Mouse (Mus musculus) intestine, embryonic 14.5 days (tissue): ENCODE data around the gene Bpnt1. TPM values are rescaled to one million over a fixed set of nuclear protein-coding genes. Genes with fewer than 3 reads are reported as not detected.
"Not testable (repeated sequence)": the region's sequence is repeated elsewhere in the genome, so short reads cannot be mapped to it uniquely, and the experiment has no call there.

ENCODE experiments used
- ATAC-seq: fragments of 200-750 bp; cut with Nextera tagmentation; replicated peaks from 2 replicates; pipeline ENCODE4 v1.8.0; 2017; ENCODE audit warnings: low read depth, moderate number of reproducible peaks, moderate TSS enrichment, moderate library complexity; ENCODE audit not compliant: low FRiP score, low TSS enrichment
- DNase-seq: peaks from one replicate; pipeline ENCODE4 v3.0.0-alpha.2; 2018; ENCODE audit warnings: low spot score
- H3K27ac ChIP-seq: fragments of 300-500 bp; sonication (generic); 2 replicates; pipeline ENCODE4 v1.5.1; 2014; ENCODE audit warnings: low read depth, mild to moderate bottlenecking, control low read depth
- H3K27me3 ChIP-seq: fragments of 300-500 bp; sonication (generic); replicated peaks from 2 replicates; pipeline ENCODE4 v1.6.1; 2014; ENCODE audit warnings: low read length, control low read depth; ENCODE audit not compliant: control insufficient read depth, insufficient read depth
- H3K36me3 ChIP-seq: fragments of 300-500 bp; sonication (generic); 2 replicates; pipeline ENCODE4 v1.6.1; 2014; ENCODE audit warnings: low read length, control low read depth; ENCODE audit not compliant: control insufficient read depth, insufficient read depth
- H3K4me1 ChIP-seq: fragments of 300-500 bp; sonication (generic); replicated peaks from 2 replicates; pipeline ENCODE4 v1.6.1; 2014; ENCODE audit warnings: low read length, control low read depth, mixed read lengths; ENCODE audit not compliant: control insufficient read depth, insufficient read depth
- H3K4me2 ChIP-seq: fragments of 300-500 bp; sonication (generic); 2 replicates; pipeline ENCODE4 v1.6.1; 2014; ENCODE audit warnings: low read length
- H3K4me3 ChIP-seq: fragments of 300-500 bp; sonication (generic); 2 replicates; pipeline ENCODE4 v1.5.1; 2014; ENCODE audit warnings: low read depth, low read length, control low read depth, mixed read lengths
- H3K9ac ChIP-seq: fragments of 300-500 bp; sonication (generic); 2 replicates; pipeline ENCODE4 v1.6.1; 2014; ENCODE audit warnings: mild to moderate bottlenecking, low read length
- H3K9me3 ChIP-seq: fragments of 300-500 bp; sonication (generic); 2 replicates; pipeline ENCODE4 v1.6.1; 2016; ENCODE audit warnings: low read length, control low read depth; ENCODE audit not compliant: control insufficient read depth
- WGBS: fragments of 180-500 bp; shearing (Covaris S2); extraction: QIAGEN DNeasy Blood & Tissue Kit; methylation state at CpG from one replicate; pipeline ENCODE4 v1.1.7; 2014; 5-methylcytosine and 5-hydroxymethylcytosine counted together
- polyA plus RNA-seq: library from polyadenylated mRNA; unstranded; fragments of >200 nt; fragmentation: Nextera tagmentation; extraction: Ambion mirVana; gene quantifications from 2 replicates; pipeline ENCODE4 v1.2.1, GENCODE M21; 2014

Gene Bpnt1
- polyA plus RNA-seq, 1 experiment from 2014 or later = 52.3 TPM

- Histone ChIP-seq H3K9ac (no peak overlapping the region), H3K4me1 (no peaks in the 10 kb centered on the region), H3K9me3 (no peaks in the 10 kb centered on the region), H3K36me3 (peaks cover 79% of the 10 kb centered on the region), H3K4me3 (no peak overlapping the region), H3K4me2 (no peak overlapping the region), H3K27ac (no peak overlapping the region), H3K27me3 (no peaks in the 10 kb centered on the region)
- ATAC-seq (no peak), DNase-seq (no peak)
- 91% methylated on average over 16 of the region's 16 CpGs for WGBS
Measured at GRCm38 (mm10) chr1:185315846-185316568, 15.9 kb upstream of the Bpnt1 start.

GRCm38 (mm10) chr1:185327754-185328345, 4.1 kb upstream of the Bpnt1 start:
- H3K36me3 ChIP-seq = peaks cover 45% of the 10 kb centered on the region
- not testable (repeated sequence) for ATAC-seq, H3K9me3 ChIP-seq, H3K27me3 ChIP-seq, H3K27ac ChIP-seq, DNase-seq
- peak overlapping the region; percentile 77 for H3K4me2 ChIP-seq
- H3K4me3 ChIP-seq = peak overlapping the region; percentile 98
- WGBS = 62% methylated on average over 3 of the region's 3 CpGs
- peaks cover 15% of the 10 kb centered on the region for H3K4me1 ChIP-seq
- H3K9ac ChIP-seq = peak overlapping the region; percentile 93

- under 1% methylated on average over 76 of the region's 76 CpGs for WGBS
Measured at GRCm38 (mm10) chr1:185328721-185329610, 3.0 kb upstream of the Bpnt1 start, which contains the start of gene Iars2. Iars2 (minus strand) TSS chr1:185329396.

GRCm38 (mm10) chr1:185329851-185330250, 2.1 kb upstream of the Bpnt1 start:
- WGBS = 96% methylated on average over 8 of the region's 8 CpGs
- Histone ChIP-seq H3K4me3 (peak overlapping the region; percentile 98; the same call in 1 of the 2 replicates), H3K27me3 (no peaks in the 10 kb centered on the region), H3K36me3 (peaks cover 25% of the 10 kb centered on the region), H3K9ac (no peak overlapping the region), H3K9me3 (no peaks in the 10 kb centered on the region), H3K27ac (no peak overlapping the region), H3K4me2 (peak overlapping the region; percentile 77; the same call in 1 of the 2 replicates), H3K4me1 (peaks cover 21% of the 10 kb centered on the region)
- DNase-seq = no peak
- ATAC-seq = no peak

More at GRCm38 (mm10) chr1:185328721-185329610, 3.0 kb upstream of the Bpnt1 start, which contains the start of gene Iars2:
- Histone ChIP-seq H3K4me3 (peak within 1 kb of the TSS; percentile 98), H3K9ac (peak within 1 kb of the TSS; percentile 93), H3K4me1 (peaks cover 21% of the 10 kb centered on the region), H3K27ac (peak within 1 kb of the TSS; percentile 92), H3K4me2 (peak within 1 kb of the TSS; percentile 77), H3K27me3 (no peaks in the 10 kb centered on the region), H3K9me3 (no peaks in the 10 kb centered on the region), H3K36me3 (peaks cover 34% of the 10 kb centered on the region)
- DNase-seq (peak; percentile 96), ATAC-seq (peak; percentile 82)

GRCm38 (mm10) chr1:185331364-185331763, 585 bp upstream of the Bpnt1 start:
- H3K27me3 ChIP-seq = no peaks in the 10 kb centered on the region
- peak overlapping the region; percentile 84 for H3K4me2 ChIP-seq
- no peak for ATAC-seq
- peaks cover 10% of the 10 kb centered on the region for H3K36me3 ChIP-seq
- H3K4me3 ChIP-seq = peak overlapping the region; percentile 61; the same call in 1 of the 2 replicates
- DNase-seq = no peak
- 51% methylated on average over 5 of the region's 5 CpGs for WGBS
- peaks cover 21% of the 10 kb centered on the region for H3K4me1 ChIP-seq
- H3K9me3 ChIP-seq = no peaks in the 10 kb centered on the region
- H3K27ac ChIP-seq = no peak overlapping the region
- no peak overlapping the region; the same call in 1 of the 2 replicates for H3K9ac ChIP-seq

- no peak for ATAC-seq
- Histone ChIP-seq H3K9me3 (no peaks in the 10 kb centered on the region), H3K4me2 (peak overlapping the region; percentile 84; the same call in 1 of the 2 replicates), H3K4me3 (no peak overlapping the region), H3K36me3 (peaks cover 10% of the 10 kb centered on the region), H3K9ac (no peak overlapping the region), H3K27ac (no peak overlapping the region), H3K27me3 (no peaks in the 10 kb centered on the region), H3K4me1 (peaks cover 15% of the 10 kb centered on the region; the same call in 1 of the 2 replicates)
- WGBS = 82% methylated on average over 5 of the region's 5 CpGs
- DNase-seq = no peak
Measured at GRCm38 (mm10) chr1:185333651-185334050, 1.7 kb downstream of the Bpnt1 start.

- no peak overlapping the region for H3K9ac ChIP-seq
- H3K27me3 ChIP-seq = no peaks in the 10 kb centered on the region
- 92% methylated on average over 4 of the region's 4 CpGs for WGBS
- no peak overlapping the region for H3K27ac ChIP-seq
- ATAC-seq (no peak), DNase-seq (no peak)
- peaks cover 15% of the 10 kb centered on the region; the same call in 1 of the 2 replicates for H3K4me1 ChIP-seq
- H3K36me3 ChIP-seq = peaks cover 14% of the 10 kb centered on the region
- no peak overlapping the region for H3K4me2 ChIP-seq
- no peak overlapping the region for H3K4me3 ChIP-seq
- H3K9me3 ChIP-seq = no peaks in the 10 kb centered on the region
Measured at GRCm38 (mm10) chr1:185334136-185334535, 2.2 kb downstream of the Bpnt1 start.

GRCm38 (mm10) chr1:185335231-185335765, 3.3 kb downstream of the Bpnt1 start:
- Histone ChIP-seq H3K4me2 (no peak overlapping the region), H3K36me3 (peaks cover 25% of the 10 kb centered on the region), H3K27ac (0 out of 2 replicates have a peak overlapping the region, but pooled peaks have one; percentile 16), H3K4me3 (no peak overlapping the region), H3K9me3 (no peaks in the 10 kb centered on the region), H3K27me3 (no peaks in the 10 kb centered on the region), H3K9ac (no peak overlapping the region), H3K4me1 (peaks cover 11% of the 10 kb centered on the region; the same call in 1 of the 2 replicates)
- ATAC-seq (no peak), DNase-seq (no peak)
- 78% methylated on average over 6 of the region's 6 CpGs for WGBS
